Mouse (Mus musculus) layer of hippocampus, adult 9-11 months (tissue): ENCODE measurements around the gene Cpa1.

ENCODE experiments used
- DNase-seq: peaks from one replicate; pipeline ENCODE4 v3.0.0; 2022

Cpa1 gene

DNA sequence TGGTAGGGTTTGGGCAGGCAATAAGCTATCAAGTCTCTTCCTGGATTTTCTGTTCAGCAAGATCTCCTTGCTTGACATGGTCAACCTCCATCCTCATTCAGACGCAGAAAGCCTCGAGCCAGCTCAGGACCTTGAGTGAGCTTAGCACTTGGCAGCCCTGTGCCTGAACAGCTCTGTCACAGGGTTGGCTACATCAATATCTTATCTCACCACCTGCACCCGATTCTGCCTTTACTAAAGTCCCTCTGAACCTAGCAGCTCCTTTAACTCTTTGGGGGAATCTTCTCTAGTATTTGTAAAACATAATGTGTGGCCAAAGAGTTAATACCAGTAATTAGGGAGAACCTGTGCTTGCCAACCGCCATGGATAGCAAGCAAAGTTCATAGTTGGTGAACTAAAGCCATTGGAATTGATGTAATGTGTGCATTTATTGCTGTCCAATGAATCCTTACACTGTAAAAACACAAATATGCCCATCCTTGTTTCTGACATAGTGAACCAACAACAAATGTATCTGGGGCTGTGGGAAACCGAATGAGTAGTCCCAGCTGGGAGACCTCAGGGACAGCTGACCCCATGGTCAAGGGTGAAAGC, at the start of gene Cpa1:
Gene Cpa1, plus strand, starts transcription at position 545 of the 595 bp plus-strand sequence.
- no peak for DNase-seq

DNA sequence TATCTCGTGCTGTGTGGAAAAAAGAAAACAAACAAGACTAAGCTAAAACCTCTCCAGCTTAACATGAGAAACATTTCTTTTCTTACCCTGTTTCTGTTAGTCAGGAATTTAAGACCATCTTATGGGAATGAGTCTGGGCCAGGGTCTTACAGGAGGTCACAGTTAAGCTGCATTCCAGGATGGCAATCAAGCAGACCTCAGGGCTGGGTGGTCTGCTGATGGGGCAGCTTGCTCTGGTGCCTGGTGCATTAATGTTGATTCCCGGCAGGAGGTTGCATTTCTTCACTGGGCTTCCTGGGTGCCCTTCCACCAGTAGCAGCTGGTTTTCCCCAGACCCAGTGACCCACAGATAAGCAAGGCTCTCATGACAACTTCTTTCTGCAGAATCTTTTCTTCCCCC, 49.2 kb upstream of the Cpa1 start:
- no peak for DNase-seq

DNA sequence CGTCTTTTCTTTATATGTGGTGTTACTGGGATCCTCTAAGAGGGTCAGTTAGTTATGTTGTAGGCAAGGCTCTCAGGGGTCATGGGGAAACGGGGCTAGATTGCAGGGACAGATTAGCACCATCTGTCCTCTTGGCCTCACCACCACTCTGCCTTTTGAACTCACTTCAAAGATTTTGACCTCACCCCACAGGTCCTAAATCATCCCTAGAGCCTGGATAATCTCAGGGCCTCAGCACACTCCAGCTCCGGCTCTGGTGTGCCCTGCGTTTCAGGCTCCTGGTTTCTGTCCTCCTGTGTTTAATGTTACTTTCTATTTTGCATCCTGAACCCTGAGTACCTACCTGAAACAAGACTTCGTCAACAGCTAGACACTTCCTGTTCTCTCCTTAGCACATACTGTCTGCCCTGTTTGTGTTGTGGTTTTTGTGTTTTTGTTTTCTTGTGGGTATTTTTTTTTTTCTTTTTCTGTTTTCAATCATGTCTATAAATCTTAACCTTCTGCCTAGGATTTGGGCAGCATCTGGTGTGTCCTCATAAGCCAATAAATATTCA, 47.1 kb upstream of the Cpa1 start:
- DNase-seq = no peak

DNA sequence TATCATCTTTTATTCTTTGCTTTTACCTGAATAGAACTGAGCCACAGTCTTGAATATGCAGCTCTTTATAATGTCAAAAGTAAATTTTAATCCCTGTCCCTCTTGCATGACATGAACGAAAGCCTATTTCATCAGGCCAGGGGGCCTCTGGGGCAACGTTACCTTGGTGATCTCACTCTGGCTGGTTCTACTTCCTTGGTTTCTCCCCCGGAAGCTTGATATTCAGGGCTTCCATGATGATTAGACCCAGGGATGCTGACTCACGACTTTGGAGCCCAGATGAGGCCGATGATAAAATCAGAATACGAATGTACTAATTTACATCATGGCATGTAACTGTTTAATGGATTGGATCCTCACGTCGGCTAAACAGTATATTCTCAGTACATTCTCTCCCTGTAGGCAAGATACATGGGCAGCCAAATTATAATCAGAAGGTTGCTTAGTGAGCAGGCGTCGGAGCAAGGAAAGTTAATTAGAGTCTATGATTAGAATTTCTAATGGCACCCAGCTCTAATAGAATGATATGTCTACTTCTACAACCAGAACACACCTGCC, 46.5 kb upstream of the Cpa1 start:
- DNase-seq = no peak

DNA sequence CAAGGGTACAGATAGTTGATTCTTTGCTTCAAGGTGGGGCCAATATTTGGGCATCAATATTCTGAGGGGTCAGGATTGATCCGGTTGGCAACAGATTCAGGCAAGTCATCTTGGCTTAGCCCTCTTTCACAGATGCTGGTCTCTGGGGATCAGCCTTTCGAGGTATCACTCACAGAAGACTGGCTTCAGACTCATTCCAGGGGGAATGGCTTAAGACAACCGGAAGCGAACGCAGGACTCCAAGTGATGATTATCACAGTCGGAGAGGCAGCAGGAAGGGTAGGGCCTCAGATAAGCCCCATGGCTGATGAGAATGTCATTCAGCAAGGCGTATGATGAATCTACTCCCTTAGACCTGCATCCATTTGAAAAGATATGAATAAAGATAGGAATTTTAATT, 44.7 kb upstream of the Cpa1 start:
- no peak for DNase-seq

DNA sequence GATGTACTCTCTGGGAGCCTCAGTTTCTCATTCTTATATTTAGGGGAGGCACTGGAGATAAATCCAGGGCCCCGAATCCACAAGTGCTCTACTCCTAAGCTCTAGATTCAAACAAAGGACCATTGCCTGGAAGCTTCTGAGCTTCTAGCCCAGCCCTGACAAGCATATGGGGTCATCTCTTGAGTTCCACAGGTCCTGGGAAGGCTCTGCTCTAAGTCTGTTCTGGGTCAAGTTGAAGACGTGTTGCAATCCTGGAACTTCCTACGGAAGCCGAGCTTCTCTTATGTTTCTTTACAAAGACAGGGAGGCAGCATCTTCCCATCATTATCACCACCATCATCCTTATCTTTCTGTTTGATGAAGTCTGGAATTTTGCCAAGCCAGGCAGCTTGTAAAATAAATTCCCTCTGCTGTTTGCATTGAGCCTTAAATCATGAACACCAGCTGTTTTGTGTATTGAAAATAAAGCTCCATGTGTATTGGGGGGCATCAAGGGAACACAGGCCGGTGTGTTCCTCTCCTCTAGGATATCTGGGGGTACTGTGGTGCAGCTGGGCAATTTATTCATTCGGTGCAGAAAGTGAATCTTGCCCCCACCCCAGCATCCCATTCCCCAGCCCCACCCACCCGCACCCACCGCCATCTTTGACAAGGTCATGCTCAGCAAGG, 42.7 kb upstream of the Cpa1 start:
- DNase-seq = no peak

DNA sequence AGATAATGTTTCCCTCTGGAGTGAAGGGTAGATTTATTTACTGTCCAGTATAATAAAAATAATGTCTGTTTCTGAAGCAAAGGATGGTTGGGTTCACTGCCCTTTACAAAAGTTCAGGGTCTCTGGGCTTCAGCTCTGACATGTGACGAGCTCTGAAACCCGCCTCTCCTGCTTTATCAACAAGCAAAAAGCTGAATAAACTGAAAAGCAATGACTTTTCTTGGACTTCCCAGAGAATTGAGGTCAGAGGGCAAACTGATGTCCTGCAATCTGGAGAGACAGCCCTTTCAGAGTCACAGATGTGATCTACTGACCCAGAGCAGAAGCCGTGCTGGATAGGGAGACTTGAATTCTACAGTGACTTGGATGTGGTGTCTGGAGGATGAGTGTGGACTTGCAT, 39.0 kb upstream of the Cpa1 start:
- DNase-seq = no peak

DNA sequence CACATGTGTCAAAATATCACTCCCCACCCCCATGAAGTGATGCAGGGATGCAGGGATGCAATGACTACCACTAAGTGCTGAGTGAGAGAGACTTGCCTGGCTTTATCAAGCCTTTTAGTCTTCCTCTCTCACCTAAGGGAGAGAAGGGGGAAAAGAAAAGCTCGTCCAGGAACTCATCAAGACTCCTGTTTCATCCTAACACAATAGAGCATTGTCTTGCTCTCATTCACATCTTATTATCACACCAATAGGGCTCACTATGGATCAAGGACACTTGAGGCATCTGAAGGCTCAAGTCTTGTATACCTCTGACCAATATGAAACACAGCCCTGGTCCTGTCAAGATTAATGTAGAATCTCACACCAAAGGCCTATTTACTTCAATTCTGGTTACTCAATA, 38.0 kb upstream of the Cpa1 start:
- no peak for DNase-seq

DNA sequence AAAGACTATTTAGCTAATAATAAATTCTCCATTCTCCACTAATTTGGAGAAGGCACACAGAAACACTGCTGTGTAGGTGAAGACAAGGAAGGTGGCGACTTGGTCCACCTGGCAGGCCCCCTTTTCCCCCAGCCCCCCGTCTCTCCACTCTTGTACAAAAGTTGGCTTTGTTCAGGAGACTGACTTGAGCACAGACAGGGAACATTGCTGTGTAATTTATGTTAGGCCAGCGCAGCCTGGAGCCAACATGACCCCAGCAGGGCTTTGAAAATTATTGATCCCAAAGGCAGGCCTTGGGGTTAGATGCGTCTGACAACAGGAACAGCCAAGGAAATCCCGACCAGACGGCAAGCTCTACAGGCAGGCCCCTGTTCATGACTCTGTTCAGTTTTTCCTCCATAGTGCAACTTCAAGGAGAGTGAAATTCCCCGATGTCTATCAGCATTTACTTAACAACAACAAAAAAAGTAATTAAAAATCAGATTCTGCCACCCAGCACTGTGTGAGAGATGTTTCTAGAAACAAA, 34.6 kb upstream of the Cpa1 start:
- no peak for DNase-seq

DNA sequence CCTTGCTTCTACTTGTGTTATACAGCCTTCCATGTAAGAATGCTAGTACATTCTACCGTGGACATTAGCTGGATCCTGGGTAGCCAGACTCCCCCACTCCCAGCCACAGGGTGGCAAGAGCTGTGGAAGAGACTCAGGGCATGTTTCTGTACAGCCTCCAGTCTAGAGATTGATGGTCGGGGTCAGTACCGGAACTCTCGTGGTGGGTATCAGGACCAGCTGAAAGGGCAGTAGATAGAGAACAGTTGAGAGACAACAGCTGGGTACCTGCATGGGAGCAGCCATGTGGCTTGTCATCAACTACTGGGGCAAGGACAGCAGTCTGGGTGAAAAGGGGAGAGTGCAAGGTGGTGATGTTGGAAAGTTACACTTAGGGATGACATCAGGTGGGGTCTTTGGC, 33.9 kb upstream of the Cpa1 start:
- DNase-seq = no peak

DNA sequence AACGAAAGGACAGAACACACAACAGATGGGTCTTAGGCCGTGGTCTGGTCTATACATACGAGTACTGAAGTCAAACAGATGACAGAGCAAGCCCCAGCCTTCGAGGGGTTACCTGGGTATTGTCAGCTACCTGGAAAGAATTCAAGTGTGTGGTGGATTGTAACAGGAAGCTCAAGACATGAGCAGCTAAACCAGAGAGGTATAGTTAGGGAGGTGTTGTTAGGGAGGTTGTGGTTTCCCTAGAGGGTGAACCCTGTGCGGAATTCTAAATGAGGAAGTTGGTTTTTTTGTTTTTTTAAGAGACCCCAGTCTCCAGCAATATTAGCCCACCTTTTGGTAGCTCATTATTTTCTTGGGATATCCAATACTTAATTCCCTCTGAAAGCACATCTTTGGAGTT, 33.3 kb upstream of the Cpa1 start:
- no peak for DNase-seq

DNA sequence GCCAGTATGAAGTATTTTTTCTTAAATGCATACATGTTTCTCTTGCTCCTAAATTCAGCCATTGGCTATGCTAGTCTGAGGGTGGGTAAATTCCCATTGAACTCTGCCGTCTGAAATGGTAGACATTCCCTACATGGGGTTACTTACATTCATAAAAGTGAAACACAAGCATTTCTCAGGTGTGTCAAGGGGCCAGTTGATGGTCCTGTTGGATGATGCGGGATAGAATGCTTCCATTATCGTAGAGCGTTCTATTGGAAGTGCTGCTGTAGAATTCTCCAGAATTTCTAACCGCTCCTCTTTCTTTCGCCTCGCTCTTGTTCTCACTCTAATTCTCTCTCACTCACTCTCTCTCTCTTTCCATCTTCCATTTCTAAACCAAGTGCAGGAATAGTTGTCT, 28.3 kb upstream of the Cpa1 start, which contains the start of gene Cpa5:
Gene Cpa5, plus strand, starts transcription at position 301 of the 400 bp plus-strand sequence.
- DNase-seq = no peak

DNA sequence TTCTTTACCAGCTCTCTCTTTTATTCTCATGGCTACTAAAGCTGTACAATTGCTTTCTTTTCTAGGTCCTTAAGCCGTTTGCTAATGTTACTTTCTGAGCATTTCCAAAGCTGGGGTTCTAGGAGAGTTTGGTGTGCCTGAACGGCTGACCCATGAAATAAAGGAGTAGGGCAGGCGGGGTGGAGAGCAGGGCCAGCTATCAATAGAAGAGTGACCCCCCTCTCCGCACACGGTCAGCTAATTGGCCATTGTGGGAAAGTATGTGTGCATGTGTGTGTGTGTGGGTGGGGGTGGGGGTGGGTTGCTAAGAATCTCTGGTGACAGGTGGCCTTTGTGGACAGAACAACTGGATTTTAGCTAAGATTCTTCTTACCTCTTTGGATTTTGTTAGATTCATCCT, 27.8 kb upstream of the Cpa1 start:
- DNase-seq = no peak

DNA sequence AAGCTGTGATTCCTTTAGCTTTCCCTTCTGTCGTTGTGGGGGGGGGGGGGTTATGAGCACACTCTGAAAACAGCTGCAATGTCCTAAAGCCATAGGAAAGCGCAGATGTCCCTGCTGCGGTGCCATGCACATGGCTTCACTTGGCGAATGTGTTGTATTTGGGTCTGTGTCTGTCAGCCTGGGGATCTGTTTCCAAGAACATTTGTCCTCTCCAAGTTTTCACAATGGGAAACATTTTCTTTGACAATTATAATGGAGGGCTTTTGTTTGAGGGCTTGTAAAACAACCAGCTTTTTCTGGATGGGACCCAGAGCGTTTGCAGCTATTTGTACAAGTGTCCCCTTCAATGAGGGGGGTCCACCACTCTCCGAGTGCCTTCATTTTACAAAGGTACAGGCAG, 24.8 kb upstream of the Cpa1 start:
- DNase-seq = peak; percentile 40

DNA sequence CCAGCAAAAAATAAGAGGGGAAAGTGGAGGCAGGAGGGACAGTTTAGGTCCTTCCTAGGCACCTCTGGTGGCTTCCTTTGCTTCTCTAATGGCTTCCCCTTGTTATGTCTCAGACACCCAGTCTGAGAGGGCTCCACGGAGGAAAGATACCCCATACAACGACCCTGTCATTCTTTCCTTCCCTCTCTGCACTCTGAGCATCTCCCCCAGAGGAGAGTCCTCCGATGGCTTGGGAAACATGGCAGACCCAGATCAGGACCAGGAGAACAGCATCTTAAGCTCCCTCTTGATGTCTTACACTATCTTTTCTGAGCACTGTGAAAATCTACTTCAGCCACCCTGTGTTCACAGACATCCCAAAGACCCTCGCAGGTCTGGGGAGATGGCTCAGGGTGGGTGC, 23.3 kb upstream of the Cpa1 start:
- DNase-seq = no peak

DNA sequence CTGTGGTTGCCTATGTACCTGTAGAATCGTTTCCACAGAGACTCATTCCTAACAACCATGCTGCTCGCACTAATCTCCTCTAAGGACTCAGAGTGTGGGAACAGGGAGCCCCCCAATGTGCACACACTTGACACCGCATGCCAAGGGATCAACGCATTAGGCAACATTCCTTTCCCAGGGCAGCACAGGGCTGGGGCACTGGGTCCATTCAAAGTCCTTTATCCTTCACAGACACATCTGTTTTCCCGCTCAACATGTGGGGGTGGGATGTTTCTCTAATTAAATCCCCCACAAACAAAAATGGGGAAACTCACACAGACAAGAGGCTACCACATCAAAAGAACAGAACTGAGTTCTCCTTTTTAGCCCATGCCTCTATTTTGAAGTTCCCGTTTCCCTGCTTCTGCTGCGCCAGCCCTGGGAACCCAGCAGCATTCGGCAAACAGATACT, 22.5 kb upstream of the Cpa1 start:
- no peak for DNase-seq

DNA sequence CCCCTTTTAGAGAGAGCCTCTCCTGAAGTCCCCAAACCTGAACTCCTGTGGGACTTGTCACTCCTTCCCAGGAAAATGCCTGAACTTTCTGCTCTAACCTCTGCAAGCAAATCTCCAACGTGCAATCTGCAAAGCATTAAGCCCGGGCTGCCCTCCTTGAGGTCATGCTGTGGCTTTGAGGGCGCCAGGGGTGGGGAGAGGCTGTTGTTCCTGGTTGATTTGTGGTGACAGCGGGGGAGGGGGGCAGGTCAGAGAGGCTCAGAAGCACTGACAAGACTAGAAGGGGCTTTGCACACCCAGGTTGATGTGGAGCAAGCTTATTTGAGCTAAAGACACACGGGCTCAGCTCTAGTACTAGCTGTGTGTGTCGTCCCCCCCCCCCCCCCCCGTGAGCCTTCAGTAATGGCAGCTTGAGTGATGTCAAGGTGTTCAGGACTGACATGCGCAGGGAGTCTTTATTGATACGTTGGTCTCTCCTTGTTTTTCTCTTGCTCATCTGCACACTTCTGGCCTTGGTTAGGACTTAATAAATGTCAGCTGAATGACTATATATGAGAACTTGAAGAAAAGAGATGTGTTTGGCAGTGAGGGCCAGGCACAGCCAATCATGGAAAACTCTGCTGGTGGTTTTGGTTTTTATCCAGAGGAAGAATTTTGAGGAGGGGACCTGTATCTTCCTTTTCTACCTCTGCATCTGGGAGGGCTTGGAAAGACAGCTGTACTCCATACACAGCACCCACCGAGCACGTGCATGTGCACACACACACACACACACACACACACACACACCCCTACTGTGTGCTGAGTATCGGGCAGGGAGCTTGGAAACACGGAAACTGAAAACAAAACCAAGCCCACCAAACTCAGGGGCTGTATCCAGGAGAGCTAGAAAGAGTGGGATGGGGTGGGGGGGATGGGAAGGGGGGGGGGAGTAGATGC, 21.7 kb upstream of the Cpa1 start:
- DNase-seq = no peak

DNA sequence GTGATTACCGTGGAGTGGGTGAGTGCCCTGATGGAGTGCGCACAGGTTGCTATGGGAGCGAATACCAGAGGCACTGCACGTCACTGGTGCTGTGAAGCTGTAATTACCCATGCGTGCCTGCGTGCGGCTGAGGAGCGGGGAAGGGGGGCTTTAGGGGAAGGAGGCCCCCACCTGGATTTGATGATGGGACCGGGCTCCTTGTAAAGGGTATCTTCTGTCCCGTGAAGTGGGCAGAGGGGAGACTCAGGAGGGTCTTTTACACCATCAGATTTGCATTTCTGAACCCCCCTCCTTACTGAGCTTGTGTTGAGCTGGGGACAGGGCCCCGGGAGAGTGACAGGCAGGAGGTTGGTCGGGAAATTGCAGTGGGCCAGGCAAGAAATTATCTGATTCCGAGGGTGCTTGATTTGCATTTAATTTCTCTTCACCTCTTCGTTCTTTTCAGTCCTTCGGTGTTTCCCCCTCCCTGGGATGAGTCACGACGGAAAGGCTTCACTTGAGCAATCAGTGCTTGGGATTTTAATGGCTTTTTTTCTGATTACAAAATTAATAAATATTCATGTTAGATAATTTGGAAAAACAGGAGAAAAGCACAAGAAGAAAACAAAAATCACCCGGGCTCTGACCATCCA, 20.9 kb upstream of the Cpa1 start:
- DNase-seq = peak; percentile 80

DNA sequence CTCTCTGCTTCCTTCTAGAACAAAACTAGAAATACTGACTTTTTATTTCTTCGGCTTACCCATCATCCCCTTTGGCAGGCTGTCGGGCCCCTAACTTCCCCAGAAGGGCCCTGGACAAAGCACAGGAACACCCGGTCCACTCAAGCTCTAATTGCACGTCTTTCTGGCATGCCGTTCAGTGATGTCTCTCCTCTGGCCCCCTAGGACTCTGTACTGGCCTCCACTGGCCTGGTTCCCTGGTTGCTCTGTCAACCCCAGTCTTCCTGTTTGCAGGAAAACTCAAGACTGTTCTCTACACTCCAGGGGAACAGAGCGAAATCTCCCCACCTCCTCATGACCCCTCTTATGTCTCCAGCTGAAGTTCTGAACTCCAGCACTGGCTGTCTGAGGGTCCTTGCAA, 20.3 kb upstream of the Cpa1 start:
- no peak for DNase-seq

DNA sequence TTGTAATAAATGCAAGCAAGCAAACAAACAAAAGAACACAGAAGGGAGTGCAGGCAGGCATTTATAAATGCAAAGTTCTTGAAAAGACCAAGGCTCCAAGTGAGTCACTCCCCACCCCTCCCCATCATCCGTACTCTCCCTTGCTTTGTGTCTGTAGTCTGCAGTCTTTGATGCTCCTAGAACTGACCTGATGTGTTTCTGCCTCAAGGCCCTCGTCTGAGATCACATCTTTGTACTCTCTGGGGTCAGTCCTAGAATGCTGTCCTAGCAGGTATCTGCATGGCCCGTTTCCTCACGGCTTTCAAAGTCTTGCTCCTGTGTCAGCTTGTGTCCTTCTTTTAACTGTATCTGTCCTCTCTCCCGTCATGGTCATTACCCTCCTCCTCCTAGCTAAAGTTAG, 19.4 kb upstream of the Cpa1 start:
- no peak for DNase-seq

DNA sequence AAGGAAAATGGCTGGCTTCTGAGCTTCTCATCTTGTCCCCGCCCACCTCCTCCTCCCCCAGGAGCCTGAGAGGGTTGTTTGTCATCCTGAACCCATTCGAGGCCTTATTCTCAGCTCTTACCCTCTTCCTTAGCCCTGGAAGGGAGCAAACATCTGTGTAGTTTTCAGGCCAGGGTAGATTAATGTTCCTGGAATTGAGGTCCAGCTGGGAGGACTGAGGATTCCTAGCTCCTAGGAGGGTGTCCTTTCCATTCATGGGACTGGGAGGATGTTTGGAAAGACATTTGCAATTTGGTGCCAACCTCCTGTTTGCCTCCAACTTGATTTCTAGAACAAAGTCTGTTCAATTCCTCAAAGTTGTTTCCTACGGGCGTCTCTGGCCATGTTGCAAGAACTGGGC, 18.4 kb upstream of the Cpa1 start:
- no peak for DNase-seq

DNA sequence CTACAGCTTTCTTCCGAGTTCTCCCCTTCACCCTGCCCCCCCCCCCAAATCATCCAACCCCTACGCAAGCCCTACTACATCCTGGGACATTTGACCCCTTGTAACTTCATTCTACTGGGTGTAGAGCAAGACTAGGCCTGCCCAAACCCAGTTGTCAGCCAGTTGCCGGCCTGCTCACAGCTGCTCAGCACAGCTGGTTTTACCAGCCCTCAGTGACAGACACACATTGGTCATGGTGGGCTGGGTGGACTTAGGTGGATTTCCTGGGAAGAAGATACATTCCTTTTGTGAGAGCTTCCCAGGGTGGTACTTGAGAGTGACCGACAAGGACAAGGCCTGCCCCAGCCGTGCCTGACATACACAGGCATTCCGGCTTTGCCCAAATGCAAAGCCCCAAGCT, 18.0 kb upstream of the Cpa1 start:
- no peak for DNase-seq

DNA sequence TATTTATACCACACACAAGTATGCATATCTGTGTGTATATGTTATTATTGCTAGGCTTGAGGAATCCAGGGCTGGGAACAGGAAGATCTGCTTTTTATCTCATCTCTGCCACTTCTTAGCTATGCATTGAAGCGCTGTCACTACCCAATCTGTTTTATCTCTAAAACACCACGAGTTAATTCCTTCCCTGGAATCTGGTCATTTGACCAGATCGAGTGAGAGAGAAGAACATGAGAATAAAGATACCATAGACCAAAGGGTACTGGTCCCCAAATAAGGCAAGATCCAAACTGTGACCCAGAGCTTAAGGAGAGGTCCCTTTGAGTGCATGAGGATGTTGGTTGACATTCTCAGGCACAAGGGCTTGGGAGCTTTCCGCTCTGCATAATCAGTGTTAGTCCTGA, 17.0 kb upstream of the Cpa1 start:
- no peak for DNase-seq
